Mouse (Mus musculus) stomach, postnatal 0 days (tissue): ENCODE measurements at regions not wholly inside any gene's neighbourhood (a gene's known extent, or its start where the extent isn't known, plus 50 kb on each side); places are given as distances from the start of the nearest gene placed in this dataset.

Source experiments
- CTCF ChIP-seq: IDR thresholded peaks from 2 replicates; pipeline ENCODE4 v1.5.1; 2016; ENCODE audit warnings: antibody characterized with exemption, low read depth, mild to moderate bottlenecking, moderate library complexity
- EP300 ChIP-seq: optimal IDR thresholded peaks from 2 replicates; pipeline ENCODE3; 2016; ENCODE audit warnings: antibody characterized with exemption

- TF ChIP-seq CTCF (no peak), EP300 (no peak)
Measured at GRCm38 (mm10) chr3:117107378-117107777, 138.6 kb upstream of the Palmd start.
